Mouse (Mus musculus) A20 (cell line): ENCODE results near the gene Lbx2.

Experiments used
- DNase-seq: peaks from one replicate; pipeline ENCODE4 v3.0.0-alpha.2; 2011; ENCODE audit warnings: low read depth, low spot score

Lbx2 gene

DNA sequence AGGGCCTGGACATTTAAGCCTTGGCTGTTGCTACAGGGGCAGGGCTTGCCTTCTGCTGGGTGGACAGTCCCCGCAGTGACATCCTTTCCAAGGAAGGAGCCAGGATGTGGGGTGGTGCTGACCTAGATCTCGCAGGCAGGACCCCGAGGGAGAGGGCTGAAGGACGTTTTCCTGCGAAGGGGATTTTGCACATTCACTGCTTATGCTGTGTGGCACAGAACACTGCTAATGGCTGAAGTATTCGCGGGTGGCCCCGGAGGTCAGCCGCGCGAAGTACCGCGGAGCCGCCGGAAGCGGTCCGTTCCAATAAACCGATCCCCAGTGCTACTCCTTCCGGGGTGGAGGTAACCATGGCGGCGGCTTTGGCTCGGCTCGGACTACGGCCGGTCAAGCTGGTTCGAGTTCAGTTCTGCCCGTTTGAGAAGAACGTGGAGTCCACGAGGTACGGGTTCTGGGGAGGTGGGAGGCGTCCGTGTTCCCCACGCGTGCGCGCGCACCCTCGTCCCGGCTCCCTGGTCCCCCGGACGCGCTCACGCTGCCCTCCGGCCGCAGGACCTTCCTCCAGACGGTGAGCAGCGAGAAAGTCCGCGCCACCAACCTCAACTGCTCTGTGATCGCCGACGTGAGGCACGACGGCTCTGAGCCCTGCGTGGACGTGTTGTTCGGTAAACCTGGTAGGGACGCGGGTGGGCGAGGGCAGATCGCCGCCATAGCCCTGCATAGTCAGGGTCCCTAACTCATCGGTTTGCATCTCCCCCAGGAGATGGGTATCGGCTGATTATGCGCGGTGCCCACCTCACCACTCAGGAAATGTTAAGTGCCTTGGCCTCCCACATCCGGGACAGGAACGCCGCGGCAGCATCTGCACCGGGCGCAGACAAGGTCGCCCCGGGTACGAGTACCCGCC, 22.8 kb downstream of the Lbx2 start, which contains the start of gene Mrpl53:
Gene Mrpl53, plus strand, starts transcription at position 279 of the 907 bp plus-strand sequence.
- peak; percentile 74 for DNase-seq

DNA sequence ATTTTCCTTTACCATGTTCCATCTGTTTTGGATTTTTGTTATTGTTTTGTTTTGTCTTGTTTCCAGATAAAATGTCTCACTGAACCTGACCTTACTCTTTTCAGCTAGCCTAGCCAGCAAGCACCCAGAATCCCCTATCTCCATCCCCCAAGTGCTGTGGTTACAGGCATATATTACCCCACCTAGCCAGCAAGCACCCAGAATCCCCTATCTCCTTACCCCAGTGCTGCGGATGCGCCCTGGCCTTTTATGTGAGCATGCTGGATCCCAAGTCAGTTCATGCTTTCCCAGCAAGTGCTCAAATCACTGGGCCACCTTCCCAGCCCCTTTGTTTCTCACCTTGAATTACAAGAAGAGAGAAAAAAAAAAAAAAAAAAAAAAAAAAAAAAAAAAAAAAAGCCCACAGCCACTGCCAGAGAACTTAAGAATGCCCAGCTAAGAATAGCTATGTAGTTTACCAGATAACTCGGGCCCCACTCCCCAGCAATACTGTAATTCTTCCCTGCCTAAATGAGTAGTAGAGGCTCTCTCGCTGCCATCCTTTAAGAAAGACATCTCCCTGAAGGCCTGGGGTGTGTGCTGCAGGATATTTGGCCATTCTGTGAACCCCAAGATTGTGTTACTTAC, 25.5 kb downstream of the Lbx2 start:
- DNase-seq = no peak

DNA sequence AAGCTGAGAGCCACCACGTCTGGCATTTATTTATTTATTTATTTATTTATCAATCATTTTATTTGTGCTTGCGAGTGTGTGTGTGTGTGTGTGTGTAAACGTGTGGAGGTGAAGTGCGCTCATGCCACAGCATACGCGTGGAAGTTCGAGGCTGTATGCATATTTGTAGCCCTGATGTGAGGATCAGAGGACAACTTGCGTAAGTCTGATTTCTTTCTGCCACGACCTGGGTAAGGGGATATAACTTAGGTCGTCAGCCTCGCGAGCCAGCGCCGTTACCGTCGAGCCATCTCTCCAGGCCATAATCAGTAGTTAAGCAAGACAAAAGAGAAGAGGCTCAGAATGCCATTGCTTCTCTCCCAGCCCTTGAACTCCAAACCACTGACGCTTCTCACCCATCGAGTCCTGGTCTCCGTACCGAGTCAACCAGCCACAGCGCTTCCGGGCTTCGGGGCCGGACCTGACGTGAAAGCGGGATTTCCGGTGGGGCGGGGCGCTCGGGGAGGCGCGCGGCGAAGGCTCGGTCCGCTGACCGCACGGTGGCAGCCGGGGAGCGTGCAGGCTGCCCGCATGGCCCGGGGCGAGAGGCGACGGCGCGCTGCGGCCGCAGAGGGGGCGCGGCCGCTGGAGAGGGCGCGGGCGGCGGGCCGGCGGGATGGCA, 29.0 kb downstream of the Lbx2 start, which contains the start of gene Mogs:
Gene Mogs, plus strand, starts transcription at position 486 of the 661 bp plus-strand sequence.
- peak; percentile 87 for DNase-seq

DNA sequence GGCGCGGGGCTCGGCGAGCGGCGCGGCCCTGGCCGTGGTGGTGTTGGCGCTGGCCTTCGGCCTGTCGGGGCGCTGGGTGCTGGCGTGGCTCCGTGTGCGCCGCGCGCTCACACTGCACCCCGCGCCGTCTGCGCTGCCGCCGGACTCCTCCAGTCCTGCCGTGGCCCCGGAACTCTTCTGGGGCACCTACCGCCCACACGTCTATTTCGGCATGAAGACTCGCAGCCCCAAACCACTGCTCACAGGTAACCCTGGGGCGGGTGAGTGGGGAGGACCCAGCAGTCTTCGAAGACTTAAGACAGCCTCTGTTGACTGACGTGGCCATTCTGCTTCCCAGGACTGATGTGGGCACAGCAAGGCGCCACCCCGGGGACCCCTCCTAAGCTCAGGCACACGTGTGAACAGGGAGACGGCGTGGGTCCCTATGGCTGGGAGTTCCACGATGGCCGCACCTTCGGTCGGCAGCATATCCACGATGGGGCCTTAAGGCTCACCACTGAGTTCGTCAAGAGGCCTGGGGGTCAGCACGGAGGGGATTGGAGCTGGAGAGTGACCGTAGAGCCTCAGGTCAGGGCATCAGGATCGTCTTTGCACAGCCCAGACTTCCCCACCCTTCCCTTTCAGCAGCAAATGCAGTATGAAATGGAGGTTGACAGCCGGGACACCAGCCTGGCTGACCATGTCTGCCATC, 29.7 kb downstream of the Lbx2 start:
- DNase-seq = no peak

DNA sequence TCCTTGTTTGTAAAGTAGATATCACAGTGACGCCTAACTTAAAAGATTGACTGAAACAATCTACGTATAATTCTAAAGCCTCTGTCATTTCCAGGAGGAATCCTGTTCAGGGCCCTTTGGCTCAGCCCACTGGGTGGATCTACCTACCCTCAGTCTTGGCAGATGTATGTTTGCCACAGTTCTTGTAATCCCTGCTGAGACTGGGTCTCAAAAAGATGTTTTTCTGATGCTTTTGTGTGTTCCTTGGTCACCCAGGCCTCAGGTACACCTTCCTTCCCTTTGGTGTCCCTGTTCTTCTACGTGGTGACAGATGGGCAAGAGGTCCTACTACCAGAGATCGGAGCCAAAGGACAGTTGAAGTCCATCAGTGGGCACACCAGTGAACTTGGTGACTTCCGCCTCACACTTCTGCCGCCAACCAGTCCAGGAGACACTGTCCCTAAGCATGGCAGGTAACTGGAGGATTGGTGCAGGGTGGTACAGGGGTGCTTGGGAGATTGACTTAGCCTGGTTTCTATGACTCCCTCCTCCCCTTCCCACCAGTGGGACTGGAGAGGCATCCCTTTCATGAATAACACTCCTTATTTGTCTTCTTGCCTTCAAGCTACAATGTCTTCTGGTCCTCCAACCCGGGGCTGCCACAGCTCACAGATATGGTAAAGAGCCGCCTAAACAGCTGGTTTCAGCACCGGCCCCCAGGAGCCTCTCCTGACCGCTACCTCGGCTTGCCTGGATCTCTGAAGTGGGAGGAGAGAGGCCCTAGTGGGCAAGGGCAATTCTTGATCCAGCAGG, 30.4 kb downstream of the Lbx2 start:
- no peak for DNase-seq

DNA sequence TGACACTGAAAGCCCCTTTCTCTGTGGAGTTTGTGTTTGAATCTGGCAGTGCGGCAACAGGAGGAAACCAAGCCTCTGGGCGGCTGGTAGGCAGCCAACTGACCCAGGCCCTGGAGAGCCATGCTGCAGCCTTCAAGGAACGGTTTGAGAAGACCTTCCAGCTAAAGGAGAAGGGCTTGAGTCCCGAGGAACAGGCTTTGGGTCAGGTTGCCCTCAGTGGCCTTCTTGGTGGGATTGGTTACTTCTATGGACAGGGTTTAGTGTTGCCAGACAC, 30.9 kb downstream of the Lbx2 start:
- DNase-seq = no peak

DNA sequence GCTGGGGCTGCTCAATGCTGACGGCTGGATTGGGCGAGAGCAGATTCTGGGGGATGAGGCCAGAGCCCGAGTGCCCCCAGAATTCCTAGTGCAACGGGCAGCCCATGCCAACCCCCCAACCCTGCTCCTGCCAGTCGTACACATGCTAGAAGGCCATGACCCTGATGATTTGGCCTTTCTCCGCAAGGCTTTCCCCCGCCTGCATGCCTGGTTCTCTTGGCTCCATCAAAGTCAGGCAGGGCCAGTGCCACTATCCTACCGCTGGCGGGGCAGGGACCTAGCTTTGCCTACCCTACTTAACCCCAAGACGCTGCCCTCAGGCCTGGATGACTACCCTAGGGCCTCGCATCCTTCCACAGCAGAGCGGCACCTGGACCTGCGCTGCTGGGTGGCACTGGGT, 31.4 kb downstream of the Lbx2 start:
- no peak for DNase-seq

DNA sequence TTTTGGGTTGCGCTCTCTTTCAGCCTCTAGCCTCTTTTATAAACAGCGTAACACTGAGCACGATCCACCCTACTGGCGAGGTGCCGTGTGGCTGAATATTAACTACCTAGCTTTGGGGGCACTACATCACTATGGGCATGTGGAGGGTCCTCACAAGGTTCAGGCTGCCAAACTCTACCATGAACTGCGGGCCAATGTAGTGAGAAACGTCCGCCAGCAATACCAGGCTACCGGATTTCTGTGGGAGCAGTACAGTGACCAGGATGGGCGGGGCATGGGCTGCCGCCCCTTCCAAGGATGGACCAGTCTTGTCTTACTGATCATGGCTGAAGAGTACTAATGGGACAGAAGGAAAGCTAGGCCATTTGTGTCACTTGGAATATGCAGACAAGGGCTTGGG, 32.2 kb downstream of the Lbx2 start:
- DNase-seq = no peak

DNA sequence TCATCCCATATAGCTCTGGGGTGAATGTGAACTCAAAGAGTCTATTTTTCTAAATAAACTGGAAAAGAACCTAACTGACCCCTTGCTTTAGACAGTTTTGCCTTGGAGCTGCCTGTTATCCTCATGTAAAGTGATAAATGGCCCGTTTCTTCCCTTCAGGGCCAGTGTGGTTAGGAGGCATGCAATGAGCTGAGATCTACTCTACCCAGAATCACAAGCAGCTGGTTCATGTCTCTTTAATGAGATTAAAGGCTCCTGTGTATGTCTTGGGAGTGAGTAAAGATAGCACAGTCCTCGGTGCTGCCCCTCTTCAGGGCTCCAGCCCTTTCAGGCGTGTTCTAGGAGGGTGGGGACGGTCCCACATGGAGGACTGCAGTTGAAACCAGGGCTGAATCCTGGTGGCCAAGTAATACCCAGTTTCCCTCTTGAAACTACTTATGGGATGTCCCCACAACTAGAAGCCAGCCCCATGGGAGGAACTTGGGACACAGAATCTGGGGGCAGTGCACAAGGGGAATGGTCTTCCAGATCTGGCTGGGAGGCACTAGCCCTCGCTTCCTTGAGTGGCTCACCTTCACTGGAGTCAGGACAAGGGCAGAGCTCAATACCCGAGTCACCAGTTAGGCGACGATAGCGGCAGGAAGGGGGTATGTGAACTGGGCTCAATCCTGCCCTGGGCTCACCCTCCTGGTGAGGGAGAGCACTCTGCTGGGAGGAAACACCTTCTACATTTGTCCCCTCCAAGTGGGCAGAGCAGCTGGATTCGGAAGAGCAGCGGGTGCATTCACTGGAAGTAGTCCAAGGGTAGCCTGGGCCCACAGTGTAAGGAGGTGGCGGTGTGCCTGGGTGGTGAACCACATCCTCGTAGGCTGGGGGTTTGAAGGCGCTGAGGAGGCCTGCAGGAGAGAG, 32.9 kb downstream of the Lbx2 start:
- DNase-seq = no peak

DNA sequence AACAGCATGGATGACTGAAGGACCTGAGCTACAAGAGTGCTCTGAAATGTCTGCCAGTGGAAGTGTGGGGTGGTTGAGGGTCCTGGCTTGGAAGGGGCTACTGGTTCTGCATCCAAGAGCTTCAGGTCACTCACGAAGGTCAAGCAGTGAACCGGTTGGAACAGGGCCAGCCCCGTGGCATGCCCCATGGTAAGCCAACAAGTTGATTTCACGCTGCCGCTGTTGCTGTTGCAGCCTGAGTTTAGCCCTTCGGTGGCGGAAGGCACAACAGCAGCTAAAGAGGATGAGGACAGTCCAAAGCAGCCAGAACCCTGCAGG, 33.5 kb downstream of the Lbx2 start:
- no peak for DNase-seq

DNA sequence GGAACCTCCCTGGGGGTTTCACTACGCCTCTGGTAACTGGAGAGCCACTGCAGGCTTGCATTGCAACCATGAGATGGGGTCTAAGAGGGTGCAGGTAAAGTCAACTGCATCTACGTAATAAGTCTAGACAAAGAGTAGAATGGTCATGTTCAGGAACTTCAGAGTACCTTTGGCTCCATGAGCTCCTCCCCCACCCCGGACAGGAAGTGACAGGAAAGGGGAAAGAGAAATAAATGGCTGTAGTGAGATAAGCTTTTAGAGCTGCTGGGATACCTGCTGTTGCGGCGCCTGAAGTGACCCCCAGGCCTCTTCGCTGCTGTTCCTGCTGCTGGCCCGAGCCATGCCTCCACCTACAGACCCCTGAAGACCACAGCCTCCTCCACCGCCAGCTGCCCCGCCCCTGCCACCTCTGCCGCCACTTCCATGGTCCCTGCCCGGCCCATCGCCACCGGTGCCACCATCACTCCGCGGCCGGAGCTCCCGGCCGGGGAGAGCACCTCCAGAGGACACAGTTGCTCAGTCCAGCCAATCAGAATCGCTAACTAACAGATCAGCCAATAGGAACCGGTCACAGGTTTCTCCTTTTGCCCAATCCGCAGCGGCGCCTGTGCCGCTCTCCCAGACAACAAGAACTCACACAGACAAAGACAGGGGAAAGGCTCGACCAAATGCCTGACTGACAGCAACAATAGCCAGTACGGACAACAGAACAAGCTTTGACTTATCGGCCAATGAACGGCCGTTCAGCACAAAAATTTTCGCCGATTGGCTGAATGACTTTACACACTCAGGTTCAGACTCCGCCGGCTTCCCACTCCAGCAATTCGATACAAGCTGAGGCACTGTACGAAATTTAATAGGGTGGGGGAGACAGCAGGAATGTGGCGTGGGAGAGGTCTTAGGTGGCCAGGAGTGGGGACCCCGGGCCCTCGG, 35.0 kb downstream of the Lbx2 start, which contains the start of gene Wbp1:
Gene Wbp1, minus strand, starts transcription at position 630 of the 933 bp plus-strand sequence.
- peak; percentile 94 for DNase-seq

DNA sequence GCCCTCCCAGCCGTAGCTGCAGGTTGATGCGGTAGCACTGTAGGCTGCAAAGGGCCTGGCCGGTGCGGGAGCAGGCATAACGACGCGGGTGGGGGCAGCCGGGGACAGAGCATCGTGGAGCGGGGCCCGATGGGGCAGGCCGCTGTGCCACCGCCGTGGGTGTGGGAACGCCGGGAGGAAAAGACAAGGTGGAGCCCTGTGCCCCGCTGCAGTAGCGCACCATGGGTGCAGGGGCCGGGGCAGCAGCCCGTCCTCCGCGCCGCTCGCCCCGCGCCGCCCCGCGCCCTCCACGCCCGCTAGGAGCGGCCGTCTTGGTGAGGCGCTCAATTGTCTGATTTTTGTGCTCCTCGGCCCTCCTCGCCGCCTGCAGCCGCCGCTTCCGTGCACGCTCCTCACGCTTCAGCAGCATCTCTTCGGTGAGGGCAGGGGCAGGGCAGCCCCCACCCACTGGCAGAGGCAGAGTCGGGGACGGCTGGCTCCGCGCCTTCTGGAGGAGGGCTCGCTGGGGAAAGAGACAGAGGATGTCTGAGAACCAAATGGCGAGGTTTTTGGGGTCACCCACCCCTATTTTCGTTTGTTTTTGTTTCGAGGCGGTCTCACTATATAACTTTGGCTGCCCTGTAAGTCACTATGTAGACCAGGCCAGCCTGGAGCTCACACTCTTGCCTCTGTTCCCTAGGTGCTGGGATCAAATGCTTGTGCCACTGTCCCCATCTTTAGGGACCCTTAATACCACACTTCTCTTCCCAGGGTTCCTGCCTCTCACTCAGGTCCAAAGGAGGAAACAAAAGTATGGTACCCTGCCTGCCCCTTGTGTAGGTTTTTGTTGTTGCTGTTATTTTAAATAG, 35.9 kb downstream of the Lbx2 start:
- DNase-seq = no peak

DNA sequence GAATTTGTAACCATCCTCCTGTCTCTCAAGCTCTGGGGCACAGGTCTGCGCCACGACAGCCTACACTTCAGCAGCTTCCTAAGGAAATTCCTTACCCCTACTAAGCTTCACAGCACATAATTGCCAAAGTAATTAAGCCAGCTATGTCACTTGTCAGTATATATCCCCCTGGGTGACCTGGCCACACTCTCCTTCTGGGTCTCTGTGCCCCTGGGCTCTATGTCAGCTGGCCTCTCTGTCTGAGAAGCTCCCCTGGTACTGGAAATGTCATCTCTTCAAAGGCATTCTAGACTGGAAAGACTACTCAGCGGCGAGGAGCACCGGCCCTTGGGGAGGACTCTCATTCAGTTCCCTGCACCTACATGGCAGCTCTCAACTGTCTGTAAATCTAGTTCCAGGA, 36.8 kb downstream of the Lbx2 start:
- DNase-seq = no peak

DNA sequence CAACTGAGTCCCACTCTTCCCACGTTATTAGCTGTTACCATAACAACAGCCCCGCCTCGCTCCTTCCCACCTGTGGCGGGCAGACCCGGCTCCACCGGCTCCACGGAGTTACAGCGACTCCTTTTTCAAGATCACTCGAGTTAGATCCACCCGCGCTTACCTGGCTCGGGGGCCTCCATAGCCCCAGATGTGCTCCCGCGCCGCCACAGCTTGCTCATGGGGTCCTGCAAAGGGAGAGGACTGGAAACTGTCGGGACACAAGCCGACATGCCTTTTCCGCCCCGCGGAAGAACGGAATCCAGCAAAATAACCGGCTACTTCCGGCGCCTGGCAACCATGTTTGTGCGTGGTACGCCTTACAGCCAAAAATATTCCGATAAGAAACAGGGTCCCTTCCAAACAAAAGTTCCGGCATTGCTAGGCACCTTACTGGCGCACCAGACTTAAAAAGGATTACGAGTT, 38.7 kb downstream of the Lbx2 start:
- peak; percentile 89 for DNase-seq

DNA sequence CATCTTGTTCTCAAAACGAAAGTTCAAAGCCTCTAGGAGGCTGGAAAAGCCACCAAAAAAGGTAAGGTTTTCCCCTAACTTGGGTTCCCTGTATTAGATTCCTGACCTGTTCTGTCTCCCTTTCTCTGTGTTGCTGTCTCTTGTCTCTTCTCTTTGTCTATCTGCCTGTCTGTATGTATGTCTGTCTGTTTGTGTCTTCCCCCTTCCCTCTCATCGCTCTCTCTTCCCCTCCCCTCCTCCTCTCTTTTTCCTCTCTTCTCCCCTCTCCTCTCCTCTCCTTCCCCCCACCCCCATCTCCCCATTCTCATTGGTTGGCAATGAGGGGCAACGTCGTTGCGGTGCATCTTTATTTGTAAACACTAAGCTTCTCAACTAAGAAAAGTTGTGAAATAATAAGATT, 39.2 kb downstream of the Lbx2 start, which contains the start of gene Ino80b:
Gene Ino80b, minus strand, starts transcription at position 101 of the 400 bp plus-strand sequence.
- no peak for DNase-seq

DNA sequence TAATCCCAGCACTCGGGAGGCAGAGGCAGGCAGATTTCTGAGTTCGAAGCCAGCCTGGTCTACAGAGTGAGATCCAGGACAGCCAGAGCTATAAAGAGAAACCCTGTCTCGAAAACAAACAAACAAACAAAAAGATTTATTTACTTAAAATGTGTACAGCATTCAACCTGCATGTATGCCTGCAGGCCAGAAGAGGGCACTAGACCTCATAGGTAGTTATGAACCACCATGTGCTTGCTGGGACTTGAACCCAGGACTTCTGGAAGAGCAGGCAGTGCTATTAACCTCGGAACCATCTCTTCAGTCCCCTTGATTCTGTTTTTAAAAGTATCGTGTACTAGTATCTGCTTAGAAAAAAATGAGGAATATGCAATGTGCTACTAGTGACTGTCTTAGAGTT, 41.3 kb downstream of the Lbx2 start:
- no peak for DNase-seq

DNA sequence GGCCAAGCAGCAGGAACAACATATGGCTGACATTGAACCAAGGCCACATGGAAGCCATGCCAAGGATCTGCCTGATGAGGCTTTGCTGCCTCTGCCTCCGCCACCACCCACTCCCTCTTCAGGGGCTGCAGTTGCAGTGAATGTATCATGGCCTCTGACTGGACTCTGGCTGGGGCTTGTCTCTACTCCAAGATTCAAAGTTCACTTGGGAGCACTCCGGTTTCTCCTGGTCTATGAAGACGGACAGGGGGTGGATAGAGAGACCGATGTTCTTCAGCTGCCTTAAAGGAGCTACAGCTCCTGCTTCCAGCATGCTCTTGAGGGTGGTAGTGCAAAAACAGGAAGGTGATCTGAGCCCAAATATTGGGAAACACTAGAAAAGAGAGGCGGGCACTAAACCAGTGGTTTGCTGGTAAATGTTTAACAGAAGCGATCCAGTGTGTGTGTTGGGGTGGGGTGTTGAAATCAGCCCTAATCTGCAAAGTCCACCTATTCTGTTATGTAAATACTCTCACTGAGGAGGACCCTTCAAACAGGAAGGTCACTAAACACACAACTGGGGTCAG, 45.4 kb downstream of the Lbx2 start:
- no peak for DNase-seq
